Mouse (Mus musculus): ENCODE measurements around the gene Cdh16.

DNA sequence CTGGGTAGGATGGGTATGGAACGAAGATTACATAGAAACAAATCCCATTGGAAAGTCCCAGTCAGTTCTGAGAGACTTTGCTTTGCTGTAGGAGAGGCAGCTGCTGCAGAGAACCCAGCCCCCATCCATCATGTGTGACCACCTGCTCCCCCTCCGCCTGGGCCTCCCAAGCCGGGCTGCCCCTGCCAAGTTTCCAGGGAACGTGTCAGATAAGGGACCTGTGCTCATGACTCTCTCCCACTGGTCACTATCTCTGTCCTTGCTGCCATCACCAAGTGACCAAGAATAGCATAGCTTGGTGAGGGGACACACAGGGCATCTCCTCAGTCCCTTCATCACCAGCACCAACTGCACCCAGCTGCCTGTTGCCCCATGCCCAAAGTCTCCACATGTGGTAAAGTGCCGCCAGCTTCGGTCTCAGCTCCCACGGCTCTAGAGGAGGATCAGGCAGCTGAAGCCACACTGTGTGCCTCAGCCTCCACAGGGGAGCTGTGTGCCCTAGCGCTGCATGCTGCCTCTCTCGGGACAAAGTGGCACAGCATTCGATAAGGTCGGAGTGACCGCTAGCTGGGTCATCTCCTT lies 13.9 kb downstream of the Cdh16 start:
- no peak for TF ChIP-seq POLR2A (IDR thresholded peaks at IDR 0.05; ENCODE audit: insufficient read length, low read depth)
- no peak for TF ChIP-seq MAX (IDR thresholded peaks at IDR 0.05; ENCODE audit: low read depth)
